Mouse (Mus musculus) heart, embryonic 14.5 days (tissue): ENCODE data around the gene Dact3. TPM values are rescaled to one million over a fixed set of nuclear protein-coding genes. Genes with fewer than 3 reads are reported as not detected.

Experiments
- ATAC-seq: fragments of 200-750 bp; cut with Nextera tagmentation; 2 replicates; pipeline ENCODE4 v1.8.0; 2017; ENCODE audit warnings: low read depth, moderate TSS enrichment; ENCODE audit not compliant: insufficient number of reproducible peaks, insufficient read depth, low FRiP score
- H3K27ac ChIP-seq, 2 experiments: fragments of 200-500 bp in 1 of 2; fragments of 300-500 bp in 1 of 2; sonication (generic) in 1 of 2; replicated peaks in 1 of 2; 2 replicates each; pipeline ENCODE4 v1.5.1; 2012 to 2014; ENCODE audit warnings: low read depth in 2 of 2, low read length in 2 of 2, control low read depth in 1 of 2, mild to moderate bottlenecking in 1 of 2, mixed read lengths in 1 of 2; ENCODE audit not compliant: control insufficient read depth in 1 of 2, insufficient read depth in 1 of 2
- H3K27me3 ChIP-seq: fragments of 300-500 bp; sonication (generic); 2 replicates; pipeline ENCODE4 v1.6.1; 2014; ENCODE audit warnings: mild to moderate bottlenecking, low read length, control low read depth; ENCODE audit not compliant: control insufficient read depth, insufficient read depth
- H3K36me3 ChIP-seq: fragments of 300-500 bp; sonication (generic); 2 replicates; pipeline ENCODE4 v1.6.1; 2014; ENCODE audit warnings: mild to moderate bottlenecking, control low read depth, low read length, mixed read lengths; ENCODE audit not compliant: control insufficient read depth, insufficient read depth
- H3K4me1 ChIP-seq, 2 experiments: fragments of 200-500 bp in 1 of 2; fragments of 300-500 bp in 1 of 2; sonication (generic) in 1 of 2; 2 replicates each; pipeline ENCODE4 v1.6.1; 2012 to 2014; ENCODE audit warnings: low read length in 2 of 2, control low read depth in 1 of 2, mixed read lengths in 1 of 2; ENCODE audit not compliant: control insufficient read depth in 2 of 2, insufficient read depth in 2 of 2
- H3K4me2 ChIP-seq: fragments of 300-500 bp; sonication (generic); 2 replicates; pipeline ENCODE4 v1.6.1; 2014; ENCODE audit warnings: mild to moderate bottlenecking, low read length
- H3K4me3 ChIP-seq, 2 experiments: fragments of 200-500 bp in 1 of 2; fragments of 300-500 bp in 1 of 2; sonication (generic) in 1 of 2; 2 replicates each; pipeline ENCODE4 v1.5.1; 2012 to 2014; ENCODE audit warnings: low read length in 2 of 2, mild to moderate bottlenecking in 2 of 2, control low read depth in 1 of 2, low read depth in 1 of 2, moderate library complexity in 1 of 2; ENCODE audit not compliant: control insufficient read depth in 1 of 2, insufficient read depth in 1 of 2
- H3K9ac ChIP-seq: fragments of 300-500 bp; sonication (generic); 2 replicates; pipeline ENCODE4 v1.6.1; 2014; ENCODE audit warnings: mild to moderate bottlenecking, low read length
- H3K9me3 ChIP-seq: fragments of 300-500 bp; sonication (generic); 2 replicates; pipeline ENCODE4 v1.6.1; 2016; ENCODE audit warnings: low read length, control low read depth; ENCODE audit not compliant: control insufficient read depth
- WGBS: fragments of 180-500 bp; shearing (Covaris S2); extraction: QIAGEN DNeasy Blood & Tissue Kit; methylation state at CpG from one replicate; pipeline ENCODE4 v1.1.7; 2014; 5-methylcytosine and 5-hydroxymethylcytosine counted together
- polyA plus RNA-seq: library from polyadenylated mRNA; unstranded; fragments of >200 nt; fragmentation: Nextera tagmentation; extraction: Ambion mirVana; gene quantifications from 2 replicates; pipeline ENCODE4 v1.2.1, GENCODE M21; 2014

Dact3 gene
- polyA plus RNA-seq, 1 experiment from 2014 or later = 13.8 TPM

- Histone ChIP-seq H3K27me3 (peaks cover 41% of the 10 kb centered on the region), H3K9ac (no peak overlapping the region), H3K4me1 (peaks cover 20 to 36% of the 10 kb centered on the region in 2 experiments), H3K4me2 (no peak overlapping the region), H3K9me3 (no peaks in the 10 kb centered on the region), H3K4me3 (no peak overlapping the region), H3K27ac (no peak overlapping the region), H3K36me3 (no peaks in the 10 kb centered on the region)
- no peak for ATAC-seq
- 70% methylated on average over 2 of the region's 2 CpGs for WGBS
Observed at GRCm38 (mm10) chr7:16903439-16903955, 28.4 kb downstream of the Dact3 start.

GRCm38 (mm10) chr7:16904120-16904675, 29.1 kb downstream of the Dact3 start:
- Histone ChIP-seq H3K27ac (no peak overlapping the region), H3K36me3 (no peaks in the 10 kb centered on the region), H3K27me3 (peaks cover 46% of the 10 kb centered on the region), H3K4me1 (peaks cover 26 to 43% of the 10 kb centered on the region in 2 experiments), H3K4me3 (no peak overlapping the region), H3K9ac (no peak overlapping the region), H3K4me2 (no peak overlapping the region), H3K9me3 (no peaks in the 10 kb centered on the region)
- 40% methylated on average over 8 of the region's 10 CpGs for WGBS
- ATAC-seq = no peak

- Histone ChIP-seq H3K4me1 (peaks cover 30 to 52% of the 10 kb centered on the region in 2 experiments), H3K27ac (no peak overlapping the region), H3K36me3 (no peaks in the 10 kb centered on the region), H3K9me3 (no peaks in the 10 kb centered on the region), H3K4me3 (no peak overlapping the region), H3K9ac (no peak overlapping the region), H3K27me3 (peaks cover 41% of the 10 kb centered on the region), H3K4me2 (no peak overlapping the region)
- ATAC-seq = no peak; the same call in 1 of the 2 replicates
- WGBS = 52% methylated on average over 9 of the region's 9 CpGs
Observed at GRCm38 (mm10) chr7:16905491-16906021, 30.4 kb downstream of the Dact3 start.

- H3K9ac ChIP-seq = no peak within 1 kb of the TSS
- peaks cover 30 to 52% of the 10 kb centered on the region in 2 experiments for H3K4me1 ChIP-seq
- H3K4me2 ChIP-seq = 0 out of 2 replicates have a peak within 1 kb of the TSS, but pooled peaks have one; percentile 24
- H3K4me3 ChIP-seq = no peak within 1 kb of the TSS
- H3K27me3 ChIP-seq = peaks cover 39% of the 10 kb centered on the region
- H3K36me3 ChIP-seq = no peaks in the 10 kb centered on the region
- no peaks in the 10 kb centered on the region for H3K9me3 ChIP-seq
- ATAC-seq = no peak
- WGBS = 19% methylated on average over 5 of the region's 6 CpGs
- H3K27ac ChIP-seq = no peak within 1 kb of the TSS
Observed at GRCm38 (mm10) chr7:16906281-16906680, 31.2 kb downstream of the Dact3 start, which contains the start of gene Ptgir. Ptgir (plus strand) TSS chr7:16906490.

GRCm38 (mm10) chr7:16906889-16907559, 31.9 kb downstream of the Dact3 start:
- no peak overlapping the region for H3K9ac ChIP-seq
- H3K27ac ChIP-seq = no peak overlapping the region
- no peak for ATAC-seq
- H3K4me1 ChIP-seq = peaks cover 30 to 49% of the 10 kb centered on the region in 2 experiments
- H3K36me3 ChIP-seq = no peaks in the 10 kb centered on the region
- no peak overlapping the region for H3K4me3 ChIP-seq
- peaks cover 36% of the 10 kb centered on the region for H3K27me3 ChIP-seq
- peak overlapping the region; percentile 24; the same call in 1 of the 2 replicates for H3K4me2 ChIP-seq
- WGBS = 87% methylated on average over 41 of the region's 41 CpGs
- H3K9me3 ChIP-seq = no peaks in the 10 kb centered on the region

GRCm38 (mm10) chr7:16907842-16908241, 32.7 kb downstream of the Dact3 start:
- 6% methylated on average over 7 of the region's 7 CpGs for WGBS
- no peak overlapping the region for H3K27ac ChIP-seq
- no peaks in the 10 kb centered on the region for H3K9me3 ChIP-seq
- no peaks in the 10 kb centered on the region for H3K36me3 ChIP-seq
- no peak overlapping the region for H3K4me3 ChIP-seq
- H3K4me1 ChIP-seq = peaks cover 30 to 47% of the 10 kb centered on the region in 2 experiments
- H3K27me3 ChIP-seq = peaks cover 32% of the 10 kb centered on the region
- H3K9ac ChIP-seq = no peak overlapping the region; the same call in 1 of the 2 replicates
- peak overlapping the region; percentile 24 for H3K4me2 ChIP-seq
- ATAC-seq = no peak

GRCm38 (mm10) chr7:16908367-16908766, 33.2 kb downstream of the Dact3 start:
- H3K4me3 ChIP-seq = no peak overlapping the region
- peaks cover 27% of the 10 kb centered on the region for H3K27me3 ChIP-seq
- peak overlapping the region; percentile 24 for H3K4me2 ChIP-seq
- no peaks in the 10 kb centered on the region for H3K9me3 ChIP-seq
- no peaks in the 10 kb centered on the region for H3K36me3 ChIP-seq
- H3K27ac ChIP-seq = no peak overlapping the region
- no peak overlapping the region; the same call in 1 of the 2 replicates for H3K9ac ChIP-seq
- no peak for ATAC-seq
- H3K4me1 ChIP-seq = peaks cover 30 to 47% of the 10 kb centered on the region in 2 experiments
- 22% methylated on average over 11 of the region's 11 CpGs for WGBS
